Mouse (Mus musculus) bone marrow macrophage, adult 2 months (primary cell): ENCODE data around the gene Bbx.

Experiments
- CTCF ChIP-seq: IDR thresholded peaks from 2 replicates; pipeline ENCODE4 v1.5.1; 2012; ENCODE audit warnings: low read depth, mild to moderate bottlenecking, low read length, moderate library complexity
- POLR2A ChIP-seq: IDR thresholded peaks from 2 replicates; pipeline ENCODE4 v1.6.1; 2012; ENCODE audit warnings: mild to moderate bottlenecking, low read depth, low read length, borderline replicate concordance

DNA sequence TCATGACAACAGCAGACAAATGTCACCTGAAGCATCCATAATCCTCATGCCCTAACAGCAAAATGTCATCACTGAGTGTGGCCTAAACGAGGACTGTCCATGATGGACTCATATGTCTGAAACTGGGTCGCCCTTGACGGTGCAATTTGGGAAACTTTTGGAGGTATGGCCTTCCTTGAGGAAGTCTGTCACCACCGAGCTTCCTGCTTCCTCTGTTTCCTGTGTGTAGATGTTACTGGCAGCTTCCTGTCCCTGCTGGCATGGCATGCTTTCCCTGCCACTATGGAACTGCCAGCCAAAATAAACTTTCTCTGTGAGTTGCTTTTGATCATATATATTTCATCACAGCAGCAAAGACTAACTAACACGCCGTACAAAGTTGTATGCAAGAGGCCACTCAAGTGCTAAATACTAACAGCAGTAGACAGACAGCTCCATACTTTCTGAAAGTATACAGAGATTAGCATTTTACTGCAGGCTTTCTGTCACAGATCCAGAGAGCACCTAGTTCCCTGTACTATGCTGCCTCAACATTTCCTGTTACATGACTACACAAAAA lies 180.7 kb downstream of the Bbx start:
- no peak for TF ChIP-seq CTCF
- TF ChIP-seq POLR2A: no peak
